Mouse (Mus musculus) myocyte (in vitro differentiated cells): Measurements from ENCODE around the gene Ybx3. TPM values are rescaled to one million over a fixed set of nuclear protein-coding genes. Genes with fewer than 3 reads are reported as not detected.

Experiments
- H3K27me3 ChIP-seq: one replicate; pipeline ENCODE4 v1.6.1; 2011; ENCODE audit not compliant: control insufficient read depth, insufficient read depth, insufficient read length
- H3K36me3 ChIP-seq: one replicate; pipeline ENCODE4 v1.6.1; 2011; ENCODE audit not compliant: control insufficient read depth, insufficient read depth
- H3K4me2 ChIP-seq: one replicate; pipeline ENCODE4 v1.6.1; 2011; ENCODE audit warnings: low read depth, control low read depth
- H3K4me3 ChIP-seq: one replicate; pipeline ENCODE4 v1.5.1; 2011; ENCODE audit warnings: mild to moderate bottlenecking, control low read depth, moderate library complexity
- H3K79me2 ChIP-seq: one replicate; pipeline ENCODE4 v1.6.1; 2011; ENCODE audit not compliant: control insufficient read depth, insufficient read depth
- H3ac ChIP-seq: one replicate; pipeline ENCODE4 v1.6.1; 2011; ENCODE audit not compliant: control insufficient read depth, insufficient read length
- CEBPB ChIP-seq: IDR thresholded peaks from 2 replicates; pipeline ENCODE4 v1.6.1; 2011; ENCODE audit warnings: mild to moderate bottlenecking, moderate library complexity; ENCODE audit not compliant: poor library complexity, insufficient read depth, severe bottlenecking
- E2F4 ChIP-seq: IDR thresholded peaks from one replicate; pipeline ENCODE4 v1.6.1; 2011; ENCODE audit warnings: mild to moderate bottlenecking, control low read depth, moderate library complexity; ENCODE audit not compliant: insufficient read depth
- MAX ChIP-seq: IDR thresholded peaks from one replicate; pipeline ENCODE4 v1.6.1; 2011; ENCODE audit warnings: low read depth, mild to moderate bottlenecking, control low read depth
- MYOD1 ChIP-seq, 3 experiments: IDR thresholded peaks; one replicate each; pipeline ENCODE4 v1.6.1; 2011; ENCODE audit warnings: control low read depth in 2 of 3, low read depth in 2 of 3, mild to moderate bottlenecking in 2 of 3, moderate library complexity in 1 of 3; ENCODE audit not compliant: insufficient read length in 2 of 3, control insufficient read depth in 1 of 3
- MYOG ChIP-seq, 3 experiments: IDR thresholded peaks; one replicate each; pipeline ENCODE4 v1.6.1; 2011; ENCODE audit warnings: control low read depth in 2 of 3, low read depth in 2 of 3, mild to moderate bottlenecking in 2 of 3; ENCODE audit not compliant: insufficient read length in 2 of 3, control insufficient read depth in 1 of 3, insufficient read depth in 1 of 3
- POLR2A ChIP-seq: IDR thresholded peaks from one replicate; pipeline ENCODE4 v1.6.1; 2011; ENCODE audit warnings: low read depth, mild to moderate bottlenecking, control low read depth, moderate library complexity; ENCODE audit not compliant: insufficient read length
- POLR2AphosphoS2 ChIP-seq: IDR thresholded peaks from one replicate; pipeline ENCODE4 v1.6.1; 2011; ENCODE audit warnings: low read depth, control low read depth; ENCODE audit not compliant: insufficient read length
- REST ChIP-seq: IDR thresholded peaks from one replicate; pipeline ENCODE4 v1.6.1; 2011; ENCODE audit warnings: mild to moderate bottlenecking, control low read depth, moderate library complexity; ENCODE audit not compliant: insufficient read depth, insufficient read length
- SRF ChIP-seq: IDR thresholded peaks from one replicate; pipeline ENCODE4 v1.6.1; 2011; ENCODE audit warnings: low read depth; ENCODE audit not compliant: control insufficient read depth, insufficient read length
- TCF12 ChIP-seq: IDR thresholded peaks from one replicate; pipeline ENCODE4 v1.6.1; 2011; ENCODE audit warnings: mild to moderate bottlenecking, control low read depth; ENCODE audit not compliant: poor library complexity, insufficient read depth, severe bottlenecking
- TCF3 ChIP-seq: IDR thresholded peaks from one replicate; pipeline ENCODE4 v1.6.1; 2011; ENCODE audit warnings: low read depth, control low read depth; ENCODE audit not compliant: insufficient read length
- USF1 ChIP-seq: IDR thresholded peaks from one replicate; pipeline ENCODE4 v1.6.1; 2011; ENCODE audit warnings: low read depth, mild to moderate bottlenecking, control low read depth, moderate library complexity
- polyA plus RNA-seq: library from polyadenylated mRNA; unstranded; fragments of >200 nt; fragmentation: generic; extraction: Trizol; gene quantifications from one replicate; pipeline ENCODE4 v1.2.1, GENCODE M21; 2012; ENCODE audit warnings: missing spikeins

Gene Ybx3
- polyA plus RNA-seq, 1 experiment, result 768 TPM

- Histone ChIP-seq H3ac (no peak overlapping the region), H3K4me3 (no peak overlapping the region), H3K79me2 (peaks cover 21% of the 10 kb centered on the region), H3K36me3 (peaks cover 53% of the 10 kb centered on the region), H3K4me2 (no peak overlapping the region), H3K27me3 (no peaks in the 10 kb centered on the region)
- TF ChIP-seq POLR2AphosphoS2 (no peak), POLR2A (no peak), REST (no peak), MAX (no peak), CEBPB (no peak), MYOD1 (IDR thresholded peaks at IDR 0.05; ENCODE audit: control insufficient read depth in 1 of 3, insufficient read length in 2 of 3, low read depth in 2 of 3) (no peak), MYOG (IDR thresholded peaks at IDR 0.05; ENCODE audit: control insufficient read depth in 1 of 3, insufficient read depth in 1 of 3, insufficient read length in 2 of 3, low read depth in 2 of 3) (no peak), E2F4 (no peak), TCF3 (no peak), TCF12 (no peak), SRF (no peak), USF1 (no peak)
Measured at GRCm38 (mm10) chr6:131367101-131367500, 21.2 kb downstream of the Ybx3 start.

DNA sequence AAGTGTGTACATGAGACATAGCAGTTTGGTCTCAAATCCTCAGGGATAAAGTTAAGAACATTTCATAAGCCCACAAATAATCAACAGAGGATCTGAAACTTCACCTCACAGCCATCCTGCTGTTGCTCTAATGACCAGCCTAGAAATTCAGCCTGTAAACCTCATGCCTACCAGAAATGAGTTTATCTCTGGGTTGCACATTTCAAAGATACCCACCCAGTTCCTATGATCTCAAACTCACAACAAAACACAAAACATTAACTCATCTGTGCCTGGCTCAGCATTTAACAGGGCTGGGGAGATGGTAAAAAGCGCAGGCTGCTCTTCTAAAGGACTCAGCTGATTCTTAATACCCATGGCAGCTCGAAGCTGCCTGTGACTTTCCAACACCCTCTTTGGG lies 23.9 kb downstream of the Ybx3 start:
- TF ChIP-seq REST, result no peak
- no peak for TF ChIP-seq E2F4
- TF ChIP-seq MAX, result no peak
- TF ChIP-seq SRF, result no peak
- TF ChIP-seq MYOG (IDR thresholded peaks at IDR 0.05; ENCODE audit: control insufficient read depth in 1 of 3, insufficient read depth in 1 of 3, insufficient read length in 2 of 3, low read depth in 2 of 3), result no peak
- TF ChIP-seq CEBPB, result no peak
- no peak for TF ChIP-seq POLR2AphosphoS2
- TF ChIP-seq MYOD1 (IDR thresholded peaks at IDR 0.05; ENCODE audit: control insufficient read depth in 1 of 3, insufficient read length in 2 of 3, low read depth in 2 of 3), result no peak
- H3ac ChIP-seq, result no peak overlapping the region
- H3K4me2 ChIP-seq, result no peak overlapping the region
- H3K27me3 ChIP-seq, result no peaks in the 10 kb centered on the region
- H3K36me3 ChIP-seq, result peaks cover 51% of the 10 kb centered on the region
- no peak overlapping the region for H3K4me3 ChIP-seq
- peaks cover 8% of the 10 kb centered on the region for H3K79me2 ChIP-seq

DNA sequence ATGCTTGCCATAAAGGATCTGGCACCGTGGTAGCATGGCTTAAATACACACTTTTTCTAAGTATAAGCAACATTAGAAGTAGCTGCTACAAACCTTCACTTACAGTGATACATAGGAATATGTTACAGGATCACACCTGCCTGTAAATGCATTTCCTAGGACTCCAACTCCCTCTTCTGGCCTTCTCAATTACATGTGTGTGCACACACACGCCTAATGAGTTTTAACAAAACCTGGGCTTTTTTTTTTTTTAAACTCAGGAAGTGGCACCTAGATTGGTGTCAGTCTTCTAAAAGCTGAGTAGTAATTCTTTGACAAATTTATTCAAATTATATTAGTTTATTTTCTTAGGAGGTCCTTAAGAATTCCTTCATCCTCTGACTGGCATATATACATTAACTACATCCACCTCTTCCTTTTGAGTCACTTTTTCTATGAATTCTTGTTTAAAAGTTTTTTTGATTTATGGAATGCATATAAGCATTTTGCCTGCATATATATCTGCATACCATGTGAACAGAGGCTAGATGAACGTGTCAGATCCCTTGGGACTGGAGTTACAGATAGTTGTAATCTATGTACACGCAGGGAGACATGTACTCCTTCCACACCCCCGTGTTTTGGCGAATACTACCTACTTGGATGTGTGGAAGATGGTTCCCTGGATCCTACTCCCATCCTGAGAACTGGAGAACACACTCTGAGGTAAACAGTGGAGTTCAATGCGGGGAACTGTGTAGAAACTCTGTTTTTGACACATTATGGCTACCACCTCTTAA lies 25.1 kb downstream of the Ybx3 start:
- Histone ChIP-seq H3K27me3 (no peaks in the 10 kb centered on the region), H3K4me3 (no peak overlapping the region), H3K36me3 (peaks cover 42% of the 10 kb centered on the region), H3K79me2 (peaks cover 8% of the 10 kb centered on the region), H3K4me2 (no peak overlapping the region), H3ac (no peak overlapping the region)
- TF ChIP-seq TCF12, result no peak

DNA sequence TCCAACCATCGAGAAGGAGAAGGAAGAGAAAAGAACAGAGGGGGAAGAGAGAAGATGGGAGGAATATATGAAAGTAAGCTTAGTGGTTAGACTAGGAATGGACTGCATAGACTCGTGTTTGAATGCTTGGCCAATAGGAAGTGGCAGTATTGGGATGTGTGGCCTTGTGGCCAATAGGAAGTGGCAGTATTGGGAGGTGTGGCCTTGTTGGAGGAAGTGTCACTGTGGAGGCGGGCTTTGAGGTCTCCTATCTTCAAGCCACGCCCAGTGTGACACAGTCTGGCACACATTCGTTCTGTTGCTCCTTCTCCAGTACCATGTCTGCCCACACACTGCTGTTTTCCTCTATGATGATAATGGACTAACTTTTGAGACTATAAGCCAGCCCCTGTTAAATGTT lies 27.6 kb downstream of the Ybx3 start:
- H3K4me3 ChIP-seq, result no peak overlapping the region
- no peak for TF ChIP-seq REST
- peak; percentile 78 for TF ChIP-seq POLR2AphosphoS2
- no peaks in the 10 kb centered on the region for H3K27me3 ChIP-seq
- H3ac ChIP-seq, result no peak overlapping the region
- H3K4me2 ChIP-seq, result no peak overlapping the region
- peaks cover 20% of the 10 kb centered on the region for H3K36me3 ChIP-seq
- H3K79me2 ChIP-seq, result no peaks in the 10 kb centered on the region

DNA sequence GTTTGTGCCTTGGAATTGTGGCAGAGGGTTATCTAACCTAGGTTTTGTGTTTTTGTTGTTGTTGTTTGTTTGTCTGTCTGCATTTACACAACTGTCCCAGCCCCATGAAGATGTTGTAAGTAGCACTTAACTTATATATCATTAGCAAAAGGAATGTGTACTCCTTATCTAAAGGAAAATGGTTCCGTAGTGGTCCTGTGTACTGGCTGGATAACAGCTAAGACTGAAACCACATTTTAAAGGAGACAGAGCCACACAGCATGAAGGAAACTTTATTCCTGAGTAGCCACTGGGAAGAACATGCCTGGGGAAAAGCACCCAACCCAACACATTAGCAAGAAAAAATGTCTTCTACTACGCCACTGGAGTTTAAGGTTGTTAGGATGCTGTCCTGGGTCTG lies 28.7 kb downstream of the Ybx3 start:
- no peak overlapping the region for H3K4me3 ChIP-seq
- no peak for TF ChIP-seq POLR2A
- TF ChIP-seq MYOG (IDR thresholded peaks at IDR 0.05; ENCODE audit: control insufficient read depth in 1 of 3, insufficient read depth in 1 of 3, insufficient read length in 2 of 3, low read depth in 2 of 3), result no peak
- TF ChIP-seq E2F4, result no peak
- TF ChIP-seq MAX, result no peak
- H3K79me2 ChIP-seq, result no peaks in the 10 kb centered on the region

GRCm38 (mm10) chr6:131354913-131355312 lies 33.4 kb downstream of the Ybx3 start:
- Histone ChIP-seq H3K27me3 (no peaks in the 10 kb centered on the region), H3K36me3 (no peaks in the 10 kb centered on the region), H3ac (no peak overlapping the region), H3K4me3 (no peak overlapping the region), H3K4me2 (no peak overlapping the region), H3K79me2 (no peaks in the 10 kb centered on the region)
- TF ChIP-seq POLR2AphosphoS2, result no peak
- TF ChIP-seq MYOD1 (IDR thresholded peaks at IDR 0.05; ENCODE audit: control insufficient read depth in 1 of 3, insufficient read length in 2 of 3, low read depth in 2 of 3), result peak in 2 of 3 experiments; percentile 21 to 33

More for the DNA sequence above, 28.7 kb downstream of the Ybx3 start:
- Histone ChIP-seq H3K27me3 (no peaks in the 10 kb centered on the region), H3ac (no peak overlapping the region), H3K36me3 (peaks cover 12% of the 10 kb centered on the region), H3K4me2 (no peak overlapping the region)
